Mouse (Mus musculus) common myeloid progenitor, adult 5-6 weeks (primary cell): ENCODE data around the gene Alk. TPM values are rescaled to one million over a fixed set of nuclear protein-coding genes. Genes with fewer than 3 reads are reported as not detected.

Experiments
- ATAC-seq: replicated peaks from 2 replicates; pipeline ENCODE4 v1.8.0; 2016; ENCODE audit warnings: low read depth, mild to moderate bottlenecking, moderate TSS enrichment, inconsistent platforms; ENCODE audit not compliant: poor library complexity, severe bottlenecking
- total RNA-seq: library from RNA; stranded (forward); fragments of 200-1000, 187-1606 nt; gene quantifications from 2 replicates; pipeline ENCODE4 v1.2.3, GENCODE M21; 2017

Gene Alk
- total RNA-seq, 1 experiment from 2014 or later: not detected

GRCm38 (mm10) chr17:71947452-71947851 lies 657.0 kb downstream of the Alk start:
- no peak for ATAC-seq

GRCm38 (mm10) chr17:71944020-71944419 lies 660.4 kb downstream of the Alk start:
- no peak for ATAC-seq

- ATAC-seq: no peak
These were observed 662.4 kb downstream of the Alk start for GRCm38 (mm10) chr17:71942052-71942451.

GRCm38 (mm10) chr17:71941436-71941835 lies 663.0 kb downstream of the Alk start:
- no peak for ATAC-seq

GRCm38 (mm10) chr17:71936681-71937080 lies 667.7 kb downstream of the Alk start:
- no peak for ATAC-seq

GRCm38 (mm10) chr17:71935837-71936236 lies 668.6 kb downstream of the Alk start:
- ATAC-seq: no peak

GRCm38 (mm10) chr17:71935336-71935735 lies 669.1 kb downstream of the Alk start:
- ATAC-seq: no peak

GRCm38 (mm10) chr17:71914941-71915340 lies 689.5 kb downstream of the Alk start:
- ATAC-seq: no peak

GRCm38 (mm10) chr17:71914541-71914940 lies 689.9 kb downstream of the Alk start:
- ATAC-seq: no peak

GRCm38 (mm10) chr17:71913188-71913587 lies 691.2 kb downstream of the Alk start:
- ATAC-seq: peak; percentile 42; the same call in 1 of the 2 replicates

- 0 out of 2 replicates have a peak, but pooled peaks have one; percentile 54 for ATAC-seq
These were observed 695.3 kb downstream of the Alk start for GRCm38 (mm10) chr17:71909107-71909506.

- ATAC-seq: no peak
These were observed 723.1 kb downstream of the Alk start for GRCm38 (mm10) chr17:71881369-71881768.

- no peak for ATAC-seq
These were observed 728.9 kb downstream of the Alk start for GRCm38 (mm10) chr17:71875492-71875891.

GRCm38 (mm10) chr17:71874795-71875194 lies 729.6 kb downstream of the Alk start:
- ATAC-seq: no peak

GRCm38 (mm10) chr17:71874077-71874476 lies 730.4 kb downstream of the Alk start:
- ATAC-seq: peak; percentile 66

GRCm38 (mm10) chr17:71872976-71873375 lies 731.5 kb downstream of the Alk start:
- ATAC-seq: peak; percentile 71; the same call in 1 of the 2 replicates

GRCm38 (mm10) chr17:71871981-71872380 lies 732.4 kb downstream of the Alk start:
- ATAC-seq: no peak

GRCm38 (mm10) chr17:71870641-71871040 lies 733.8 kb downstream of the Alk start:
- no peak for ATAC-seq

- no peak for ATAC-seq
These were observed 734.2 kb downstream of the Alk start for GRCm38 (mm10) chr17:71870232-71870621.

- no peak for ATAC-seq
These were observed 734.8 kb downstream of the Alk start for GRCm38 (mm10) chr17:71869372-71870231.

GRCm38 (mm10) chr17:71868828-71869227 lies 735.6 kb downstream of the Alk start:
- no peak for ATAC-seq

- peak; percentile 59 for ATAC-seq
These were observed 736.5 kb downstream of the Alk start for GRCm38 (mm10) chr17:71867892-71868291.
